Mouse (Mus musculus) spleen, adult 18-20 months (tissue): ENCODE results near the gene Emp1.

ENCODE experiments used
- DNase-seq, 2 experiments: peaks; one replicate each; pipeline ENCODE4 v3.0.0; 2022; ENCODE audit warnings: mixed read lengths in 2 of 2

Gene Emp1

DNA sequence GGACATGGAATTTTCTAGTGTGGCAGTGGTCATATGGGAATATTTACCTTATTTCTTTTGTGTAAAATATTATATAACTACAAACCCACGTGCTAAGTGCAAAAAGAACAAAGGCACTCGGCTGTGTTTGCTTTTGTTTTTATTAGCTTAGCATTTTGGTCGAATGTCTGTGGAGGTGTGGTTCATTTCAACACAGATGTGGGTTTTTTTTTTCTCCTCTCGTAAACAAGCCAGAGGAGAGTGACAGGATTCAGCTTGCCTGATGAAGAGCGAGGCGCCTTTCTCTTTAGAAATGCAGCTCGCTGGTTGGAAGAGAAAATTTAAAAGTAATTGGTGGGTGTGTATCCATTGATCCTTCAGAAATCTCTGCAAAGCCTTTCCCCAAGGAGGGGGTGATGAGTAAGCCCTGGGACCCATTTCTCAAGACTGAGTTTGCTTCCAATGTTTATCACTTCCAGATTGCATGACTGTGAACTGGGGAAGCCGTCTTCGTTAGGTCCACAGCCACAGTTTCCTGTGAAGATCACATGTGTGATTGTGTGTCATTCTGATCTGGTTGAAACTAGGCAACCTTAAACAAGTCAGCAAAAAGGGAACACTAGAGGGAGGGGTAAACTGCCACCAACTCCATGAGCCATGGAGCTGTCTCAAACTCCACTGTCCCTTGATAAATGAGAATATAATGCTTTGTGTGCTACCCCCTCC, 1.8 kb downstream of the Emp1 start:
- no peak for DNase-seq

DNA sequence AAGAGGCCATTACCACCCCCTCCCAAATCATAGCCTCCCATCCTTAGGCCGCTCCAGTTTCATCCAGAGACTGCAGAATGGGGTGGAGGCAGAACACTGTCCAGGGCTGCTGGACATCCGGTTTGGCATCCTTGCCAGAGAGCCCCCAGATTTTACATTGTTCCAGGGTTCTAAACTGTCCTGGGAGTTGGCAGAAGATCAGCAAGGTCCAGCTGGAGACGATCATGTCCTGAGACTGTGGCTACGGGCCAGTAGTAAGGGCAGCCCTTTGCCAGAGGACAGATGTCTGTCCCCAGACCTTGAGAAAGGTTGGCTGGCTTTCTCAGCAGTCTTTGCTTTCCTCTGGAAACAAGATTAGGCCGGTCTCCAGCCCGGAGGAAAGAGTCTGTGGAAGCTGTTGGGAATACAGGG, 2.6 kb downstream of the Emp1 start:
- no peak for DNase-seq

- DNase-seq: no peak
Measured at GRCm38 (mm10) chr6:135365614-135366013, 3.3 kb downstream of the Emp1 start.

- no peak for DNase-seq
Measured at GRCm38 (mm10) chr6:135368230-135368629, 5.9 kb downstream of the Emp1 start.

- no peak for DNase-seq
Measured at GRCm38 (mm10) chr6:135369551-135369968, 7.2 kb downstream of the Emp1 start.

DNA sequence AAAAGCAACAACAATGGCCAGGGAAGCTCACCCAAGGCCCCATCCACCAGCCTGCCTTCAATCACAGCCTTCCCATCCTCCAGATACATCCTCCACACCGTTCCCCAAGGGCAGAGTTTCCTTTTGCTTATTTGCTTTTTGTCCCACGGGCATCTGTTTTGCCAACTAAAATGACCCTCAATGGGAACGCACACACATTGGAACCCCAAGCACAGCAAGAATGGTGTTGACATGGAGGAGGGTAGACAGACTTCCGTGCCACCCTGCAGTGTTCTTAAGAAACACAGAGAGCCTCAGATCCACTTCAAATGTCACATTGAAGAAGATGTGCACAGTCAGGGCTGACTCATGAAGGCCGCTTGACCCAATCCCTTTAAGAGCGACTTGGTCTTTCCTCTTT, 8.6 kb downstream of the Emp1 start:
- no peak for DNase-seq

- DNase-seq: no peak
Measured at GRCm38 (mm10) chr6:135373357-135373756, 11.0 kb downstream of the Emp1 start.

GRCm38 (mm10) chr6:135375818-135376217, 13.5 kb downstream of the Emp1 start:
- DNase-seq: no peak

- no peak for DNase-seq
Measured at GRCm38 (mm10) chr6:135376248-135376647, 13.9 kb downstream of the Emp1 start.

GRCm38 (mm10) chr6:135377583-135378319, 15.4 kb downstream of the Emp1 start:
- peak in 1 of 2 experiments; percentile 54 for DNase-seq

DNA sequence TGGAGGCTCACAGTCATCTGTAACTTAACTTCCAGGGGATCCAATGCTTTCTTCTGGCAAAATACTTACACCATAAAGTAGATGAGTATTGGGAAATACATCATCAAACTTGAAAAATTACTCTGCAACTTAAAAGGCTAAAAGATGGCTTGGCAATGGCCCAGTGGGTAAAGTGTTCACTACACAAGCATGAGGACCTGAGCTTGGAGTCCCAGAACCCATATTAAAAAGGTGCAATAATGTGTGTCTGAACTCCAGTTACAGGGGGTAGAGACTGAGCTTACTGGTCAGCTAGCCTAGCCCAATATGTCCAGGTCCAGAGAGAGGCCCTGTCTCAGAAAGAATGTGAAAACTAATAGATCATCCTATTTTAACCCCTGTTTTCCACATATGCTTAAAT, 21.6 kb downstream of the Emp1 start:
- no peak for DNase-seq

DNA sequence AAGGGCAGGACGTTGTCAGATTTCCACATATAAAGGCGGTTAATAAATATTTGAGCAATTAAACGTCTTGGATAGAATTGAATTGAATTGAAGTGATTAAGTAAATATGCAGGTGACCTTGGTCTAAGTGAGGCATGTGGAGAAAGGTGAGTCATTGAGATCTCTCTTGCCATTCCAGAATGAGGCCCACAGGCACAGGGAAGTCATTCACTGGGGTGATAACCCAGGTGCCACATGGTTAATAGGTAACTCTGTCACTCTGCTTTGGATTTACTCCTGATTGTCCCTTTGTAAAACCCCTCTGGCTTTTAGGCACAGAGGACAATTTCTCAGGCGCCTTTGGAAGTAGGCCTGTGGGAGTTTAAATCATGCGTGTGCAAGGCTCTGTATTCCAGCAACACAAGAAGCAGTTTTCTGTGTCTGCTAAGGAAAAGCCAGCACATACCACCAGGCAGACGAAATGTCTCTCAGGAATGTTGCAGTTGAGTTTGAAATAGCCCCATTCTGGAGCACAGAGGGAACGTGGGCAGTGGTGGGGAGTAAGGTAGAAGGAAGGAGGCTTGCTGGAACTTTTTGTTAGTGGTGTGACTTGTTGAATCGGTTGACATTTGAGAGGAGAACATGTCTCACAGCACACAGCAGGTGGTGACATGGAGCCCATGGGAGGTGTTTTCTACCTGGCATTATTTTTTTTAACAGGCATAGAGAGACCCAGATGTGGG, 23.6 kb downstream of the Emp1 start:
- no peak for DNase-seq

DNA sequence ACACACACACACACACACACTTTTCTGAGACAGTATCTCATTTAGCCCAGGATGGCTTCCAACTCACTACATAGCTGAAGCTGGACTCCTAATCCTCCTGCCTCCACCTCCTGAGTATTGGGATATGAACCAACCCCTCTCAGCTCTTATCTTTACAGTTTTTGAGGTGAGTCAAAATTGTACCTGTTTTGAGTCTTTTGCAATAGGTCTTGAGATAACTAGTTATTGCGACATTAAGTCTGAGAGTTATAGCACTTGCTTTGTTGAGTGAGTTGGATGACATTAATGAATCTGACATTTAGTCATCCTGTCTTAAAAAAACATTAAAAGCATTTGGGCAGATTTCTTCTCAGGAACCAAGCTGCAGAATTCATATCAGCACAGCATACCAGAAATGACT, 25.3 kb downstream of the Emp1 start:
- no peak for DNase-seq

DNA sequence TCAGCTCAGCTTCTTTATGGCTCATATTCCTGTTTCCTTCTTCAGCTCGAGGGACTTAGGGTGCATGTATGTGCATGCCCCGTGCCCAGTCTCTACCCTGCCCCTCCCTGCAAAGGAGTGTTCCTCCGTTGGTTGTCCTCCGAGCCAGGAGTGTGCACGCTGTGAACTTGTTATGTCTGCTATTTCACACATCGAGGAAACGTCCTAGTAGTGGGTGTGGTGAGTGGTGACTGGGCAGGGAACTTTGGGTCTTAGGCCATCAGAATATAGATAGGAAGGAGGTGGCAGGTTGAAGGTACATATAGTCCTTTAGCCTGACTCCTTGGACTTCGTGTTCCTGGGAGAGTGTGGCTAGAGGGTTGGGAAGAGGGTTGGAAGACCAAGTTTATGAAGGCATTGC, 26.4 kb downstream of the Emp1 start:
- DNase-seq: no peak

- DNase-seq: no peak
Measured at GRCm38 (mm10) chr6:135390398-135390797, 28.1 kb downstream of the Emp1 start.

GRCm38 (mm10) chr6:135395375-135395774, 33.0 kb downstream of the Emp1 start:
- no peak for DNase-seq

GRCm38 (mm10) chr6:135397089-135397488, 34.7 kb downstream of the Emp1 start:
- DNase-seq: no peak

GRCm38 (mm10) chr6:135397788-135398187, 35.4 kb downstream of the Emp1 start:
- DNase-seq: no peak

DNA sequence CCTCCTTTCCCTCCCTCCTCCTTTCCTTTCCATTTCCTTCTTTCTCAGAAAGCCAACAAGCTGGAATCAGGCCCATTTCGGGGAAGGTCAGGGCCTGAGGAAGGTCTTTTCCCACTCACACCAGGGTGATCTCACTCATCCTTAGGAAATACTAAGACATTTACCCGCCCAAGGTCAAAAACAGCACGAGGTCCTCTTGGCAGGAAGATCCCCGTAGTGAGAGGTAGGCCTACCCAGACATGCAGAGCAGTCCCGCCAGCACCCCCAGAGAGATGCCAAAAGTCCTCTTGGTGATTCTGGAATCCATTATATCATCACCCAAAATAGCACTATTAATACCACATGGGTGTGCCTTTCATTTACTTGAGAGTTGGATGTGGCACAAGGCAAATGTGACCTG, 36.5 kb downstream of the Emp1 start:
- DNase-seq: no peak

GRCm38 (mm10) chr6:135400306-135400705, 38.0 kb downstream of the Emp1 start:
- peak in 1 of 2 experiments; percentile 65 for DNase-seq

DNA sequence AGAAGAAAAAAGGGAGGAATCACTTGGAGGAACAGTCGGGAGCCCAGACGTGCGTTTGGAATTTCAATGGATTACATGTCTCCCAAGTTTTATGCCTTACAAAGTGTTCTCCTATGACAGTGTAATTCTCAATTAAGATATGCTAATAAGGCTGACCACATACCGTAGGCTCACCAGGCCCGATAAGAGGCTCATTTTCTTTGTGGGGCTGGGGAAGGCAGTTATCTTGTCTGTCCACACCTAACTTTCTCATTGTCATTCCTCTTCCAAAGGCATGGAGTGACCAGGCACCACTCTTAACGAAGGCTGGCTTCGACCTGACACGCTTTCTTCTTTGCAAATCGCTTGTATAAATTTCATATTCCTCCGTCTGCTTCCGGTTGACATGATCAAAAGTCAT, 42.7 kb downstream of the Emp1 start:
- DNase-seq: no peak

GRCm38 (mm10) chr6:135407323-135407722, 45.0 kb downstream of the Emp1 start:
- no peak for DNase-seq

- no peak for DNase-seq
Measured at GRCm38 (mm10) chr6:135411712-135412319, 49.5 kb downstream of the Emp1 start.
